Comparison of ENCODE assay signal across 13 mouse cellular contexts in genomic region chr16:89863264-89863663, GRCm38 (mm10).
DNase-seq lines count a peak whose midpoint lies in the region; ATAC-seq lines count a peak whose summit lies in the region.
"Had no signal": no experiment of that assay in that cellular context is flagged by ENCODE, and none has a peak within 500 bp of the region (broad histone marks: within the 10 kb centered on the region; RNA-seq: fewer than 3 reads in every experiment).

No protein-coding gene starts in this region.

- peaks cover 13% of the 10 kb centered on the region; the same call in 1 of the 2 replicates for H3K9me3 ChIP-seq in forebrain, embryonic 10.5 days
- H3K9me3 ChIP-seq in forebrain, embryonic 15.5 days = no peaks in the 10 kb centered on the region
- H3K9me3 ChIP-seq in midbrain, embryonic 13.5 days = no peaks in the 10 kb centered on the region
- no peaks in the 10 kb centered on the region for H3K9me3 ChIP-seq in midbrain, embryonic 15.5 days
- H3K9me3 ChIP-seq in hindbrain, embryonic 13.5 days = no peaks in the 10 kb centered on the region
- no peaks in the 10 kb centered on the region for H3K9me3 ChIP-seq in limb, embryonic 10.5 days (replicated peaks)
- H3K9me3 ChIP-seq: stomach, embryonic 15.5 days had no signal

- peaks cover 63% of the 10 kb centered on the region for H3K36me3 ChIP-seq in forebrain, embryonic 10.5 days (replicated peaks)
- H3K36me3 ChIP-seq in forebrain, embryonic 15.5 days = no peaks in the 10 kb centered on the region
- peaks cover 26% of the 10 kb centered on the region for H3K36me3 ChIP-seq in midbrain, embryonic 13.5 days
- H3K36me3 ChIP-seq in midbrain, embryonic 15.5 days (replicated peaks) = no peaks in the 10 kb centered on the region
- peaks cover 28% of the 10 kb centered on the region for H3K36me3 ChIP-seq in hindbrain, embryonic 13.5 days
- peaks cover 57% of the 10 kb centered on the region for H3K36me3 ChIP-seq in limb, embryonic 10.5 days

- H3K27ac ChIP-seq in forebrain, embryonic 10.5 days = peak overlapping the region; percentile 58
- H3K27ac ChIP-seq in forebrain, embryonic 15.5 days (replicated peaks) = no peak overlapping the region
- no peak overlapping the region for H3K27ac ChIP-seq in midbrain, embryonic 13.5 days
- no peak overlapping the region for H3K27ac ChIP-seq in midbrain, embryonic 15.5 days
- H3K27ac ChIP-seq in hindbrain, embryonic 13.5 days = no peak overlapping the region
- H3K27ac ChIP-seq in limb, embryonic 10.5 days = no peak overlapping the region
- H3K27ac ChIP-seq: layer of hippocampus, adult 2 months; stomach, embryonic 15.5 days had no signal

- H3K27me3 ChIP-seq in forebrain, embryonic 10.5 days (ENCODE audit: poor library complexity, severe bottlenecking) = no peaks in the 10 kb centered on the region
- H3K27me3 ChIP-seq in forebrain, embryonic 15.5 days = no peaks in the 10 kb centered on the region
- no peaks in the 10 kb centered on the region for H3K27me3 ChIP-seq in midbrain, embryonic 13.5 days
- no peaks in the 10 kb centered on the region for H3K27me3 ChIP-seq in midbrain, embryonic 15.5 days (replicated peaks)
- H3K27me3 ChIP-seq in hindbrain, embryonic 13.5 days = no peaks in the 10 kb centered on the region
- no peaks in the 10 kb centered on the region for H3K27me3 ChIP-seq in limb, embryonic 10.5 days (ENCODE audit: low read depth, poor library complexity, severe bottlenecking)
- H3K27me3 ChIP-seq: stomach, embryonic 15.5 days had no signal

- H3K4me2 ChIP-seq in forebrain, embryonic 15.5 days (replicated peaks) = no peak overlapping the region
- no peak overlapping the region for H3K4me2 ChIP-seq in midbrain, embryonic 13.5 days (replicated peaks)
- no peak overlapping the region for H3K4me2 ChIP-seq in midbrain, embryonic 15.5 days
- H3K4me2 ChIP-seq in hindbrain, embryonic 13.5 days = no peak overlapping the region
- H3K4me2 ChIP-seq: stomach, embryonic 15.5 days had no signal

- WGBS in forebrain, embryonic 10.5 days = 15% methylated on average over 5 of the region's 5 CpGs
- 14% methylated on average over 5 of the region's 5 CpGs for WGBS in forebrain, embryonic 15.5 days
- 10% methylated on average over 5 of the region's 5 CpGs for WGBS in midbrain, embryonic 13.5 days
- WGBS in midbrain, embryonic 15.5 days = 22% methylated on average over 5 of the region's 5 CpGs
- 15% methylated on average over 5 of the region's 5 CpGs for WGBS in hindbrain, embryonic 13.5 days
- 88% methylated on average over 5 of the region's 5 CpGs for WGBS in limb, embryonic 10.5 days

- peaks cover 36% of the 10 kb centered on the region for H3K4me1 ChIP-seq in forebrain, embryonic 10.5 days
- peaks cover 5% of the 10 kb centered on the region for H3K4me1 ChIP-seq in forebrain, embryonic 15.5 days
- H3K4me1 ChIP-seq in midbrain, embryonic 13.5 days (replicated peaks) = peaks cover 25% of the 10 kb centered on the region
- peaks cover 3% of the 10 kb centered on the region; the same call in 1 of the 2 replicates for H3K4me1 ChIP-seq in midbrain, embryonic 15.5 days
- peaks cover 25% of the 10 kb centered on the region for H3K4me1 ChIP-seq in hindbrain, embryonic 13.5 days (replicated peaks)
- H3K4me1 ChIP-seq in limb, embryonic 10.5 days = peaks cover 23% of the 10 kb centered on the region

- no peak overlapping the region for H3K4me3 ChIP-seq in forebrain, embryonic 10.5 days
- H3K4me3 ChIP-seq in forebrain, embryonic 15.5 days = no peak overlapping the region
- no peak overlapping the region for H3K4me3 ChIP-seq in midbrain, embryonic 13.5 days (replicated peaks)
- no peak overlapping the region for H3K4me3 ChIP-seq in midbrain, embryonic 15.5 days
- no peak overlapping the region for H3K4me3 ChIP-seq in hindbrain, embryonic 13.5 days
- no peak overlapping the region for H3K4me3 ChIP-seq in limb, embryonic 10.5 days
- H3K4me3 ChIP-seq: layer of hippocampus, adult 2 months; stomach, embryonic 15.5 days had no signal

- H3K9ac ChIP-seq in forebrain, embryonic 15.5 days (replicated peaks) = no peak overlapping the region
- H3K9ac ChIP-seq in midbrain, embryonic 13.5 days (replicated peaks) = no peak overlapping the region
- no peak overlapping the region for H3K9ac ChIP-seq in midbrain, embryonic 15.5 days
- H3K9ac ChIP-seq in hindbrain, embryonic 13.5 days = no peak overlapping the region
- H3K9ac ChIP-seq: stomach, embryonic 15.5 days had no signal

- peak; percentile 31 for DNase-seq in forebrain, embryonic 10.5 days (ENCODE audit: extremely low spot score, low spot score)
- no peak for DNase-seq in limb, embryonic 10.5 days (ENCODE audit: low spot score)
- DNase-seq in lung, postnatal 4 days = no peak
- DNase-seq: cerebellum, adult 9-11 months; kidney, adult 8-10 months; right cerebral cortex, postnatal 25 days had no signal

- no peak for ATAC-seq in forebrain, embryonic 15.5 days (replicated peaks)
- peak; percentile 40 for ATAC-seq in midbrain, embryonic 13.5 days
- ATAC-seq in midbrain, embryonic 15.5 days (replicated peaks) = no peak
- ATAC-seq in hindbrain, embryonic 13.5 days (ENCODE audit: low FRiP score) = 0 out of 2 replicates have a peak, but pooled peaks have one; percentile 12
- ATAC-seq in CD4-positive, CD25-positive, alpha-beta regulatory T cell, adult 4 months = no peak

Comparison
In these comparisons a context has a peak if more than half of its experiments do, and no peak if none do; other contexts are left out.
1. ATAC-seq: peak in midbrain, embryonic 13.5 days (single experiment) and hindbrain, embryonic 13.5 days (single experiment); none in forebrain, embryonic 15.5 days (single experiment), midbrain, embryonic 15.5 days (single experiment) and CD4-positive, CD25-positive, alpha-beta regulatory T cell, adult 4 months (single experiment).